Mouse (Mus musculus): ENCODE measurements around the gene Lclat1. TPM values are rescaled to one million over a fixed set of nuclear protein-coding genes. Genes with fewer than 3 reads are reported as not detected.

Gene Lclat1
- polyA plus RNA-seq, 2 experiments, result 12.1 to 14.9 TPM

- DNase-seq (ENCODE audit: low spot score) (no peak), ATAC-seq (ENCODE audit: low FRiP score, low read depth) (no peak)
- Histone ChIP-seq H3K9ac (ENCODE audit: low read depth, low read length, severe bottlenecking) (no peak overlapping the region), H3K27ac (replicated peaks; ENCODE audit: low read depth, low read length) (no peak overlapping the region), H3K36me3 (ENCODE audit: control insufficient read depth, insufficient read depth, low read length) (no peaks in the 10 kb centered on the region), H3K4me2 (replicated peaks; ENCODE audit: low read depth, low read length, severe bottlenecking) (no peak overlapping the region), H3K9me3 (ENCODE audit: control insufficient read depth, low read length) (no peaks in the 10 kb centered on the region), H3K27me3 (ENCODE audit: control insufficient read depth, insufficient read depth, low read length) (no peaks in the 10 kb centered on the region), H3K4me3 (replicated peaks; ENCODE audit: low read length) (no peak overlapping the region), H3K4me1 (ENCODE audit: control insufficient read depth, insufficient read depth, low read length) (no peaks in the 10 kb centered on the region)
- WGBS, result 75% methylated on average over 12 of the region's 12 CpGs
- TF ChIP-seq POLR2A (IDR thresholded peaks at IDR 0.05; ENCODE audit: borderline replicate concordance, extremely low read depth, insufficient read depth, insufficient read length), result no peak
These were observed 15.4 kb upstream of the Lclat1 start for GRCm38 (mm10) chr17:73092103-73093097.

- Histone ChIP-seq H3K4me2 (replicated peaks; ENCODE audit: low read depth, low read length, severe bottlenecking) (no peak overlapping the region), H3K4me1 (ENCODE audit: control insufficient read depth, insufficient read depth, low read length) (no peaks in the 10 kb centered on the region), H3K36me3 (ENCODE audit: control insufficient read depth, insufficient read depth, low read length) (no peaks in the 10 kb centered on the region), H3K9ac (ENCODE audit: low read depth, low read length, severe bottlenecking) (no peak overlapping the region), H3K9me3 (ENCODE audit: control insufficient read depth, low read length) (no peaks in the 10 kb centered on the region), H3K27me3 (ENCODE audit: control insufficient read depth, insufficient read depth, low read length) (no peaks in the 10 kb centered on the region), H3K27ac (replicated peaks; ENCODE audit: low read depth, low read length) (no peak overlapping the region), H3K4me3 (replicated peaks; ENCODE audit: low read length) (no peak overlapping the region)
- ATAC-seq (ENCODE audit: low FRiP score, low read depth), result no peak
- TF ChIP-seq POLR2A (IDR thresholded peaks at IDR 0.05; ENCODE audit: borderline replicate concordance, extremely low read depth, insufficient read depth, insufficient read length), result no peak
- 83% methylated on average over 11 of the region's 11 CpGs for WGBS
- DNase-seq (ENCODE audit: low spot score), result no peak
These were observed 12.7 kb upstream of the Lclat1 start for GRCm38 (mm10) chr17:73095070-73095469.

GRCm38 (mm10) chr17:73095585-73095984 is 12.2 kb upstream of the Lclat1 start:
- ATAC-seq (ENCODE audit: low FRiP score, low read depth) (no peak), DNase-seq (ENCODE audit: low spot score) (no peak)
- no peak overlapping the region for H3K9ac ChIP-seq (ENCODE audit: low read depth, low read length, severe bottlenecking)
- no peaks in the 10 kb centered on the region for H3K9me3 ChIP-seq (ENCODE audit: control insufficient read depth, low read length)
- no peaks in the 10 kb centered on the region for H3K36me3 ChIP-seq (ENCODE audit: control insufficient read depth, insufficient read depth, low read length)
- no peak overlapping the region for H3K27ac ChIP-seq (replicated peaks; ENCODE audit: low read depth, low read length)
- no peaks in the 10 kb centered on the region for H3K4me1 ChIP-seq (ENCODE audit: control insufficient read depth, insufficient read depth, low read length)
- no peak for TF ChIP-seq POLR2A (IDR thresholded peaks at IDR 0.05; ENCODE audit: borderline replicate concordance, extremely low read depth, insufficient read depth, insufficient read length)
- H3K4me3 ChIP-seq (replicated peaks; ENCODE audit: low read length), result no peak overlapping the region
- no peak overlapping the region for H3K4me2 ChIP-seq (replicated peaks; ENCODE audit: low read depth, low read length, severe bottlenecking)
- no peaks in the 10 kb centered on the region for H3K27me3 ChIP-seq (ENCODE audit: control insufficient read depth, insufficient read depth, low read length)
- WGBS, result 84% methylated on average over 8 of the region's 8 CpGs

- Histone ChIP-seq H3K4me2 (replicated peaks; ENCODE audit: low read depth, low read length, severe bottlenecking) (no peak overlapping the region), H3K36me3 (ENCODE audit: control insufficient read depth, insufficient read depth, low read length) (no peaks in the 10 kb centered on the region), H3K27me3 (ENCODE audit: control insufficient read depth, insufficient read depth, low read length) (no peaks in the 10 kb centered on the region), H3K9me3 (ENCODE audit: control insufficient read depth, low read length) (no peaks in the 10 kb centered on the region), H3K4me1 (ENCODE audit: control insufficient read depth, insufficient read depth, low read length) (no peaks in the 10 kb centered on the region), H3K27ac (replicated peaks; ENCODE audit: low read depth, low read length) (no peak overlapping the region), H3K4me3 (replicated peaks; ENCODE audit: low read length) (no peak overlapping the region), H3K9ac (ENCODE audit: low read depth, low read length, severe bottlenecking) (no peak overlapping the region)
- no peak for TF ChIP-seq POLR2A (IDR thresholded peaks at IDR 0.05; ENCODE audit: borderline replicate concordance, extremely low read depth, insufficient read depth, insufficient read length)
- ATAC-seq (ENCODE audit: low FRiP score, low read depth), result no peak
- peak; percentile 48 for DNase-seq (ENCODE audit: low spot score)
- 33% methylated on average over 5 of the region's 5 CpGs for WGBS
These were observed 11.3 kb upstream of the Lclat1 start for GRCm38 (mm10) chr17:73096484-73096883.

GRCm38 (mm10) chr17:73098636-73099035 is 9.1 kb upstream of the Lclat1 start:
- Histone ChIP-seq H3K4me1 (ENCODE audit: control insufficient read depth, insufficient read depth, low read length) (no peaks in the 10 kb centered on the region), H3K27me3 (ENCODE audit: control insufficient read depth, insufficient read depth, low read length) (no peaks in the 10 kb centered on the region), H3K9ac (ENCODE audit: low read depth, low read length, severe bottlenecking) (no peak overlapping the region), H3K9me3 (ENCODE audit: control insufficient read depth, low read length) (no peaks in the 10 kb centered on the region), H3K4me2 (replicated peaks; ENCODE audit: low read depth, low read length, severe bottlenecking) (no peak overlapping the region), H3K27ac (replicated peaks; ENCODE audit: low read depth, low read length) (no peak overlapping the region), H3K36me3 (ENCODE audit: control insufficient read depth, insufficient read depth, low read length) (no peaks in the 10 kb centered on the region), H3K4me3 (replicated peaks; ENCODE audit: low read length) (no peak overlapping the region)
- DNase-seq (ENCODE audit: low spot score), result no peak
- 83% methylated on average over 1 of the region's 1 CpGs for WGBS
- no peak for ATAC-seq (ENCODE audit: low FRiP score, low read depth)
- no peak for TF ChIP-seq POLR2A (IDR thresholded peaks at IDR 0.05; ENCODE audit: borderline replicate concordance, extremely low read depth, insufficient read depth, insufficient read length)

Measured in limb, embryonic 14.5 days (tissue).